Comparison of ENCODE assay signal across 30 mouse cellular contexts in genomic region chr13:83278695-83279094, GRCm38 (mm10).
A peak's percentile ranks its signal among the peaks of the same experiment; 100 is the strongest.
DNase-seq lines count a peak whose midpoint lies in the region; ATAC-seq and TF ChIP-seq lines count a peak whose summit lies in the region.
"Had no signal": no experiment of that assay in that cellular context is flagged by ENCODE, and none has a peak within 500 bp of the region (broad histone marks: within the 10 kb centered on the region; RNA-seq: fewer than 3 reads in every experiment).

No protein-coding gene starts in this region.

- H3K4me3 ChIP-seq in embryonic facial prominence, embryonic 14.5 days (ENCODE audit: low read depth, low read length), result no peak overlapping the region
- no peak overlapping the region for H3K4me3 ChIP-seq in embryonic facial prominence, embryonic 10.5 days
- H3K4me3 ChIP-seq in liver, embryonic 11.5 days (ENCODE audit: low read depth, low read length), result no peak overlapping the region
- H3K4me3 ChIP-seq in liver, embryonic 16.5 days (ENCODE audit: low read depth, low read length), result no peak overlapping the region
- H3K4me3 ChIP-seq in kidney, adult 2 months (ENCODE audit: insufficient read depth, low read depth, low read length), result no peak overlapping the region
- H3K4me3 ChIP-seq: forebrain, embryonic 10.5 days; forebrain, embryonic 15.5 days; gastrocnemius, adult 2 months; heart, adult 2 months; heart, embryonic 12.5 days; kidney, embryonic 15.5 days; layer of hippocampus, adult 2 months had no signal

- no peak overlapping the region for H3K9ac ChIP-seq in embryonic facial prominence, embryonic 14.5 days (ENCODE audit: low read depth, low read length)
- no peak overlapping the region for H3K9ac ChIP-seq in liver, embryonic 11.5 days (ENCODE audit: low read depth, low read length)
- no peak overlapping the region for H3K9ac ChIP-seq in liver, embryonic 16.5 days (ENCODE audit: low read depth, low read length)
- H3K9ac ChIP-seq: forebrain, embryonic 15.5 days; heart, embryonic 12.5 days; hindbrain, embryonic 14.5 days; kidney, embryonic 15.5 days had no signal

- H3K27ac ChIP-seq in embryonic facial prominence, embryonic 14.5 days (replicated peaks; ENCODE audit: low read depth, low read length), result no peak overlapping the region
- H3K27ac ChIP-seq in embryonic facial prominence, embryonic 10.5 days (replicated peaks), result no peak overlapping the region
- H3K27ac ChIP-seq in liver, embryonic 11.5 days (ENCODE audit: low read depth, low read length), result no peak overlapping the region
- no peak overlapping the region for H3K27ac ChIP-seq in liver, embryonic 16.5 days (ENCODE audit: low read length)
- H3K27ac ChIP-seq in kidney, adult 2 months (ENCODE audit: insufficient read depth, low read depth, low read length), result no peak overlapping the region
- H3K27ac ChIP-seq: forebrain, embryonic 10.5 days; forebrain, embryonic 15.5 days; gastrocnemius, adult 2 months; heart, adult 2 months; hindbrain, embryonic 14.5 days; kidney, embryonic 15.5 days; layer of hippocampus, adult 2 months had no signal

- ATAC-seq in embryonic facial prominence, embryonic 14.5 days (ENCODE audit: low read depth), result no peak
- ATAC-seq in liver, embryonic 11.5 days (replicated peaks; ENCODE audit: low FRiP score), result peak; percentile 80
- ATAC-seq in liver, embryonic 16.5 days (ENCODE audit: low read depth), result peak; percentile 83
- ATAC-seq: forebrain, embryonic 15.5 days; inflammation-experienced regulatory T-cells, adult 6 months; lung, postnatal 0 days; Patski had no signal

- no peaks in the 10 kb centered on the region for H3K36me3 ChIP-seq in embryonic facial prominence, embryonic 14.5 days (ENCODE audit: control insufficient read depth, insufficient read depth, low read length)
- H3K36me3 ChIP-seq in embryonic facial prominence, embryonic 10.5 days (replicated peaks), result no peaks in the 10 kb centered on the region
- H3K36me3 ChIP-seq in liver, embryonic 11.5 days (ENCODE audit: control insufficient read depth, insufficient read depth, low read length), result no peaks in the 10 kb centered on the region
- H3K36me3 ChIP-seq in liver, embryonic 16.5 days (ENCODE audit: control insufficient read depth, insufficient read depth), result no peaks in the 10 kb centered on the region
- no peaks in the 10 kb centered on the region for H3K36me3 ChIP-seq in kidney, adult 2 months (ENCODE audit: control insufficient read depth, insufficient read depth, low read length)
- H3K36me3 ChIP-seq: forebrain, embryonic 10.5 days; forebrain, embryonic 15.5 days; G1E; heart, embryonic 12.5 days; kidney, embryonic 15.5 days had no signal

- no peak overlapping the region for H3K4me2 ChIP-seq in embryonic facial prominence, embryonic 14.5 days (ENCODE audit: low read depth, low read length)
- no peak overlapping the region for H3K4me2 ChIP-seq in liver, embryonic 11.5 days
- no peak overlapping the region for H3K4me2 ChIP-seq in liver, embryonic 16.5 days (ENCODE audit: low read depth, low read length)
- H3K4me2 ChIP-seq: forebrain, embryonic 15.5 days; heart, embryonic 12.5 days; hindbrain, embryonic 14.5 days; kidney, embryonic 15.5 days had no signal

- no peaks in the 10 kb centered on the region for H3K27me3 ChIP-seq in embryonic facial prominence, embryonic 14.5 days (replicated peaks; ENCODE audit: control insufficient read depth, insufficient read depth, low read length)
- H3K27me3 ChIP-seq in embryonic facial prominence, embryonic 10.5 days (replicated peaks; ENCODE audit: low read depth, poor library complexity, severe bottlenecking), result no peaks in the 10 kb centered on the region
- no peaks in the 10 kb centered on the region for H3K27me3 ChIP-seq in liver, embryonic 11.5 days (replicated peaks; ENCODE audit: control insufficient read depth, insufficient read depth, low read length)
- H3K27me3 ChIP-seq in liver, embryonic 16.5 days (ENCODE audit: control insufficient read depth, insufficient read depth, low read depth, low read length), result no peaks in the 10 kb centered on the region
- no peaks in the 10 kb centered on the region for H3K27me3 ChIP-seq in kidney, adult 2 months (replicated peaks; ENCODE audit: control insufficient read depth, insufficient read depth, low read length)
- H3K27me3 ChIP-seq: forebrain, embryonic 15.5 days; heart, embryonic 12.5 days; kidney, embryonic 15.5 days; Patski had no signal

- TF ChIP-seq CTCF in kidney, adult 2 months (conservative IDR thresholded peaks at IDR 0.05; ENCODE audit: insufficient read depth, insufficient read length, low read depth, low read length), result no peak

- no peaks in the 10 kb centered on the region for H3K4me1 ChIP-seq in embryonic facial prominence, embryonic 14.5 days (ENCODE audit: control insufficient read depth, insufficient read depth, low read length)
- no peaks in the 10 kb centered on the region for H3K4me1 ChIP-seq in embryonic facial prominence, embryonic 10.5 days
- H3K4me1 ChIP-seq in liver, embryonic 11.5 days (replicated peaks; ENCODE audit: control insufficient read depth, insufficient read depth, low read length), result no peaks in the 10 kb centered on the region
- no peaks in the 10 kb centered on the region for H3K4me1 ChIP-seq in liver, embryonic 16.5 days (ENCODE audit: control insufficient read depth, low read depth, low read length)
- no peaks in the 10 kb centered on the region for H3K4me1 ChIP-seq in kidney, adult 2 months (ENCODE audit: control insufficient read depth, insufficient read depth, low read length)
- H3K4me1 ChIP-seq: forebrain, embryonic 10.5 days; forebrain, embryonic 15.5 days; heart, embryonic 12.5 days; kidney, embryonic 15.5 days had no signal

- TF ChIP-seq POLR2A in kidney, adult 2 months (IDR thresholded peaks at IDR 0.05; ENCODE audit: low read depth, low read length), result no peak

- intact Hi-C loops in left cerebral cortex, postnatal 10 days (cut with DNase I), result no loop called here

- peak; percentile 49 for DNase-seq in embryonic facial prominence, embryonic 14.5 days (ENCODE audit: low spot score)
- DNase-seq in embryonic facial prominence, embryonic 10.5 days (ENCODE audit: low spot score), result no peak
- no peak for DNase-seq in liver, embryonic 11.5 days (ENCODE audit: low spot score)
- DNase-seq in kidney, adult 2 months, result no peak
- DNase-seq in left cerebral cortex, postnatal 10 days (ENCODE audit: extremely low spot score in 1 of 2, low spot score in 2 of 2), result no peak
- DNase-seq in urinary bladder, adult 18-20 months (ENCODE audit: low spot score in 2 of 2), result no peak
- DNase-seq: adrenal gland, postnatal 10 days; cerebellum, adult 11-12 months; cerebellum, adult 9-11 months; gastrocnemius, adult 2 months; heart, adult 2 months; kidney, adult 11 months; kidney, postnatal 25 days; layer of hippocampus, postnatal 36 days; lung, adult 18-20 months; lung, postnatal 4 days; midbrain, embryonic 14.5 days; right cerebral cortex, postnatal 14 days; thymus, postnatal 4 days had no signal

- H3K9me3 ChIP-seq in embryonic facial prominence, embryonic 14.5 days (ENCODE audit: control insufficient read depth, low read length), result no peaks in the 10 kb centered on the region
- no peaks in the 10 kb centered on the region for H3K9me3 ChIP-seq in embryonic facial prominence, embryonic 10.5 days
- no peaks in the 10 kb centered on the region for H3K9me3 ChIP-seq in liver, embryonic 11.5 days (ENCODE audit: control insufficient read depth, low read length)
- H3K9me3 ChIP-seq in liver, embryonic 16.5 days (replicated peaks; ENCODE audit: control insufficient read depth, low read length), result no peaks in the 10 kb centered on the region
- H3K9me3 ChIP-seq: forebrain, embryonic 10.5 days; forebrain, embryonic 15.5 days; G1E; heart, embryonic 12.5 days; kidney, embryonic 15.5 days had no signal

- WGBS in embryonic facial prominence, embryonic 14.5 days, result 67% methylated on average over 1 of the region's 1 CpGs
- WGBS in embryonic facial prominence, embryonic 10.5 days, result 73% methylated on average over 1 of the region's 1 CpGs
- WGBS in liver, embryonic 11.5 days, result 64% methylated on average over 1 of the region's 1 CpGs
- 31% methylated on average over 1 of the region's 1 CpGs for WGBS in liver, embryonic 16.5 days (ENCODE audit: insufficient replicate concordance)
- WGBS in kidney, adult 2 months, result 78% methylated on average over 1 of the region's 1 CpGs
